Mouse (Mus musculus): ENCODE measurements around the gene Il4i1. TPM values are rescaled to one million over a fixed set of nuclear protein-coding genes. Genes with fewer than 3 reads are reported as not detected.

Gene Il4i1
- polyA plus RNA-seq, 1 experiment from 2014 or later: 1.7 TPM

DNA sequence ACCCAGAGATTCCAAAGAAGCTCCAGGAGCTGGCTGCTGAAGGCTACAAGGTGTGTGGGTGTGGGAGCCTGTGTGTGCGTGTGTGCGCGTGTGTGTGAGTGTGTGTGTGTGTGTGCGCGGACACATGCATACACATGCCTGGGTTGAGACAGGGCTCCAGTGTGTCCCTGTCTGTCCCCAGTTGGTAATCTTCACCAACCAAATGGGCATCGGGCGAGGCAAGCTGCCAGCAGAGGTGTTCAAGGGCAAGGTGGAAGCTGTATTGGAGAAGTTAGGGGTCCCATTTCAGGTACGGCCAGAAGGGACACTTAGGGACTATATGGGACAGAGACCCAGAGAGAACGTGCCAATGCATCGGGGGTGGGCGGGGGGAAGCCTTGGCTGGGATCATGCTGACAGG is 43.7 kb downstream of the Il4i1 start:
- H3K4me2 ChIP-seq: no peak overlapping the region
- H3K27me3 ChIP-seq: no peaks in the 10 kb centered on the region
- H3K36me3 ChIP-seq: peaks cover 41% of the 10 kb centered on the region
- H3K9ac ChIP-seq: no peak overlapping the region
- H3K9me3 ChIP-seq: no peaks in the 10 kb centered on the region
- WGBS: 89% methylated on average over 11 of the region's 11 CpGs
- no peak overlapping the region for H3K4me3 ChIP-seq
- H3K4me1 ChIP-seq: peaks cover 36% of the 10 kb centered on the region
- no peak overlapping the region for H3K27ac ChIP-seq
- no peak for ATAC-seq (ENCODE audit: insufficient number of reproducible peaks, insufficient read depth, low FRiP score, low TSS enrichment, low read depth)

DNA sequence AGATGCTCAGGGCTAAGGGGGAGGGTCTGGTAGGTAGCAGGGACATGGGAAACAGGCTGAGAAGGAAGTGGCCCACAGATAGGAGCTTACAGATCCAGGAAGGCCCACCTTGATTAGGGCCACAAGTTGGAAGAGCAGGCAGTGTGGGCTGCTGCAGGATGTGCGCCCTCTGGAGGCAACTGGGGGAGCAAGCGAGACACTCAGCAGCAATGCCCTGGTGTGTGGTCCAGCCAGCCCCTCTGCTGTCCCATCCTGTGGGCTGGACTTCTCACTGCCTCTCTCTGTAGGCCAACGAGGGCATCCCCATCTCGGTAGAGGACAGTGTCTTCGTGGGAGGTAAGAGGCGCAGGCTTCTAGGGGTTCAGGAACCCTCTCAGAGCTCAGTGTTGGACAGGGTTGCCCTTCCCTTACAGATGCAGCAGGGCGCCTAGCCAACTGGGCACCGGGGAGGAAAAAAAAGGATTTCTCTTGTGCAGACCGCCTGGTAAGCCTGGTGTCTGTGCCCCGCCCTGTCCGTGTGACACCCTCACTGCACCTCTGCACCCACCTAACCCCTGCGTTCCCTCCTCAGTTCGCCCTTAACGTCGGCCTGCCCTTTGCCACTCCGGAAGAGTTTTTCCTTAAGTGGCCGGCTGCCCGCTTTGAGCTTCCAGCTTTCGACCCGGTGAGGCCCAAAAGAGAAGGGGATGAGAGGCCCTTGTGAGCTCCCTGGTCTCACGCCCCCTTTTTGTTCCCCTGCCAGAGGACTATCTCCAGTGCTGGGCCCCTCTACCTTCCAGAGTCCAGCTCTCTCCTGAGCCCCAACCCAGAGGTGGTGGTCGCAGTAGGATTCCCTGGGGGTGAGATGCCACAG is 44.6 kb downstream of the Il4i1 start:
- 0 out of 2 replicates have a peak overlapping the region, but pooled peaks have one; percentile 10 for H3K4me3 ChIP-seq
- no peaks in the 10 kb centered on the region for H3K9me3 ChIP-seq
- H3K9ac ChIP-seq: peak overlapping the region; percentile 49; the same call in 1 of the 2 replicates
- no peaks in the 10 kb centered on the region for H3K27me3 ChIP-seq
- no peak for ATAC-seq (ENCODE audit: insufficient number of reproducible peaks, insufficient read depth, low FRiP score, low TSS enrichment, low read depth)
- peaks cover 40% of the 10 kb centered on the region for H3K4me1 ChIP-seq
- H3K4me2 ChIP-seq: peak overlapping the region; percentile 23; the same call in 1 of the 2 replicates
- WGBS: 63% methylated on average over 22 of the region's 22 CpGs
- H3K36me3 ChIP-seq: peaks cover 50% of the 10 kb centered on the region
- H3K27ac ChIP-seq: peak overlapping the region; percentile 51; the same call in 1 of the 2 replicates

DNA sequence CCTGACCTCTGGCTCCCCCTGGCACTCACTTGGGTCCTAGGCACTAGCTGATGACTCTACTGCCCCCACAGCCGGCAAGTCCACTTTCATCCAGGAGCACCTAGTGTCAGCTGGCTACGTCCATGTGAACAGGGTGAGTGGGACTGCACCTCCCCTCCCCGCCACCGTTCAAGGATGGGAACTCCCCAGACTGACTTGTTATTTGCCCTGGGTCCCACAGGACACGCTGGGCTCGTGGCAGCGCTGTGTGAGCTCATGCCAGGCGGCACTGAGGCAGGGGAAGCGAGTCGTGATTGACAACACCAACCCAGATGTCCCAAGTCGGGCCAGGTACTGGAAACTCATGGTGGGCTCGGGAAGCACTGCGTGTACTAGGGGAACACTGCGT is 45.2 kb downstream of the Il4i1 start:
- Histone ChIP-seq H3K4me1 (peaks cover 40% of the 10 kb centered on the region), H3K9me3 (no peaks in the 10 kb centered on the region), H3K36me3 (peaks cover 56% of the 10 kb centered on the region), H3K27me3 (no peaks in the 10 kb centered on the region), H3K4me2 (no peak overlapping the region), H3K9ac (no peak overlapping the region; the same call in 1 of the 2 replicates), H3K4me3 (no peak overlapping the region), H3K27ac (peak overlapping the region; percentile 51; the same call in 1 of the 2 replicates)
- no peak for ATAC-seq (ENCODE audit: insufficient number of reproducible peaks, insufficient read depth, low FRiP score, low TSS enrichment, low read depth)
- 79% methylated on average over 14 of the region's 14 CpGs for WGBS

DNA sequence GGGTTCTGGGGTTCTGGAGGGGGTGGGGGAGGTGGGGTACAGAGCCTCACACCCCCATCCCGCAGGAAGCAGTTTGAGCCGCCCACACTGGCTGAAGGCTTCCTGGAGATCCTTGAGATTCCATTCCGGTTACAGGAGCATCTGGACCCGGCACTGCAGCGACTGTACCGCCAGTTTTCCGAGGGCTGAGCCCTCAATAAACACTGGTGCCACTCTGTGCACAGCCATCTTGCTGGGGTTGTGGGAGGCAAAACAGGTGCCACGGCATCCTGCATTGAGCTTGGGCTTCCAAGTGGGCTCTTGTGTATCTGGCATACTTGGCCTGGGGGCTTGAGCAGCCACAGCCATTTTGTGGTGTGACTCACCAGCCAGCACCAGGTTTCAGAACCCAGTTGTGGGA is 46.2 kb downstream of the Il4i1 start:
- peaks cover 47% of the 10 kb centered on the region for H3K4me1 ChIP-seq
- no peak overlapping the region for H3K4me3 ChIP-seq
- H3K27ac ChIP-seq: no peak overlapping the region
- WGBS: 83% methylated on average over 8 of the region's 8 CpGs
- no peak overlapping the region for H3K9ac ChIP-seq
- H3K36me3 ChIP-seq: peaks cover 59% of the 10 kb centered on the region
- no peak for ATAC-seq (ENCODE audit: insufficient number of reproducible peaks, insufficient read depth, low FRiP score, low TSS enrichment, low read depth)
- no peaks in the 10 kb centered on the region for H3K27me3 ChIP-seq
- no peaks in the 10 kb centered on the region for H3K9me3 ChIP-seq
- no peak overlapping the region for H3K4me2 ChIP-seq

DNA sequence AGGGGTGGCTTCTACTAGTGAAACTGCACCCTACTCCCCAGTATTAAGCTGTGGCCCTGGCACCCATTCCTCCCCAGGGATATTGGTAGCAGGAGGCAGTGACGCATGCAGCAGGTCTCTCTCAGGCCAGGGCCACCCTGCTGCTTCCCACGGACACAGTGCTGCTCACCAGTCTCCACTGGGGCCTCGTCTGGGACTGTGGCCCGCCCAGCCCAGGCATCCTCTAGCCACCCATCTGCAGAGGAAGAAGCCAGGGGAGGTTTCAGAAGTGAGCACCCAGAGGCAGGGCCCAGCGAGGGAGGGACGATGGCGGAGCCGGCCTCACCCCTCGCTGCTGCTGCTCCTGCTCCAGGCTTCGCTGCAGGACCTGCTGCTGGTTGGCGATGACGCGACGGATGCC is 47.0 kb downstream of the Il4i1 start:
- Histone ChIP-seq H3K4me1 (peaks cover 47% of the 10 kb centered on the region), H3K9ac (no peak overlapping the region), H3K36me3 (peaks cover 59% of the 10 kb centered on the region), H3K4me2 (no peak overlapping the region), H3K4me3 (no peak overlapping the region), H3K27ac (0 out of 2 replicates have a peak overlapping the region, but pooled peaks have one; percentile 11), H3K9me3 (no peaks in the 10 kb centered on the region), H3K27me3 (no peaks in the 10 kb centered on the region)
- no peak for ATAC-seq (ENCODE audit: insufficient number of reproducible peaks, insufficient read depth, low FRiP score, low TSS enrichment, low read depth)
- 88% methylated on average over 14 of the region's 14 CpGs for WGBS

DNA sequence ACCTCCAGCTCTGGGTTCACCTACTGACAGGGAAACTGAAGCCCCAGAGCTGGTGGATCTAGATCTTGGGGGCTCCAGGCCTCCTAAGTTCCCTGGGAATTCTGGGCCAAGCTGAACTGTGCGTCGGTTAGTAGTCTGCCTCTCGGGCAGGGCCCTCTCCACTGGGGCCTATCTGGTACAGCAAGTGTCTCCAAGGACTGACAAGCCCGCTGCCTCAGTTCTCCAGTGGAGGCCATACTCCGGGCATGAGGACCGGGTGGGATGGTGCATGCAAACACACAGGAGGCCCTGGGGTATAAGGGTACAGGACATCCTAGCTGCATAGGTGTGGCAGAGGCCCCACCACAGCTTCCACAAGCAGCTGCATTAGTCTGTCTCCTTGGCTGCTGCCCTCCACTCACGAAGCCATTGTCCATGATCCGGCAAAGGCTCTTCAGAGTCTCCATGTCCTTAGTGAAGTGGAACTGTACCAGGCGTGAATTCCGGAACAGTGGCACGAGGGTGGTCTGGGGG is 47.9 kb downstream of the Il4i1 start:
- H3K4me3 ChIP-seq: no peak overlapping the region
- 86% methylated on average over 11 of the region's 11 CpGs for WGBS
- no peak overlapping the region for H3K9ac ChIP-seq
- no peak overlapping the region for H3K4me2 ChIP-seq
- no peaks in the 10 kb centered on the region for H3K27me3 ChIP-seq
- peaks cover 45% of the 10 kb centered on the region for H3K4me1 ChIP-seq
- no peaks in the 10 kb centered on the region for H3K9me3 ChIP-seq
- H3K27ac ChIP-seq: no peak overlapping the region
- peaks cover 59% of the 10 kb centered on the region for H3K36me3 ChIP-seq
- ATAC-seq (ENCODE audit: insufficient number of reproducible peaks, insufficient read depth, low FRiP score, low TSS enrichment, low read depth): no peak

DNA sequence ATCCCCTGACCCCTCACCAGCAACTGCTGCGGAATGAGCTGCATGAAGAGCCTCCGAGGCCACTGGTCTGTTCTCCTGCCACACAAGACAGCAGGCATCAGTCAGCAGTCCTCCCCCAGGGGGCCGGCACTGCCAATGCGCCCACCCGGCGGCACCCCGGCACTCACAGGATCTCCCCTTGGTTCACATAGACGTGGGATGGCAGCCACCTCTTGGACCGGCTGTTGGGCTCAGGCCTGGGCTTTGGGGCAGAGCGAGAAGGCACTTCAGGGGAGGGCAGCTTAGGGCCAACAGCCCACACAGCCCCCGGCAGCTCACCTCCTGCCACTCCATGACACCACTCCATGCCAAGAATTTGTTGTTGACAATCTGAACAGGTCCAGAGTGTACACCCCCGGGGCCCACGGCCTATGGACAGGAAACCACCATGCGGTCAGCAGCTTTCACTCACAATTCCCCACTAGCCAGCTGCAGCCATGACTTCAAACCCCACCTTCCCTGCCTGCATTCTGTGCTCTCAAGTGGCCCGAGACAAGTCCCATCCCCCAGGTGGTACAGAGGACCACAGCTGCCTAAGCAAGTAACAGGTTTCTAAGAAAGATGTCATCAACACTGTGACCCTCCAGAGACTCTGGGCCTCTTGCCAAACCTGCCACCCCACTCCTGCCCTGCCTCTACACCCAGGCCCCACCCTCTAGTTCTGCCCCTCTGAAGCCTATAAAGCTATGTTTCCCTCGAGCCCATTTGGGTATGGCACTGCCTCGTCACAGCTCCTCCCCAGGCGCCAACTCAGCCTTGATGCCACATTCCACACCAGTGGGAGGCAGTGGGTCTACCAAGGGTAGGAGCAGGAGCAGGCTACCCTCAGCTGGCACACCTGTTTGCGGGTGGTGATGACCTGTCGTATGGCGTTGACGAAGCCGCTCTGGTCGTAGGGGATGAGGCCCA is 48.7 kb downstream of the Il4i1 start:
- Histone ChIP-seq H3K4me1 (peaks cover 45% of the 10 kb centered on the region), H3K27me3 (no peaks in the 10 kb centered on the region), H3K4me2 (no peak overlapping the region), H3K9ac (no peak overlapping the region), H3K36me3 (peaks cover 59% of the 10 kb centered on the region), H3K4me3 (no peak overlapping the region), H3K27ac (peak overlapping the region; percentile 100; the same call in 1 of the 2 replicates), H3K9me3 (no peaks in the 10 kb centered on the region)
- no peak for ATAC-seq (ENCODE audit: insufficient number of reproducible peaks, insufficient read depth, low FRiP score, low TSS enrichment, low read depth)
- 82% methylated on average over 24 of the region's 24 CpGs for WGBS

DNA sequence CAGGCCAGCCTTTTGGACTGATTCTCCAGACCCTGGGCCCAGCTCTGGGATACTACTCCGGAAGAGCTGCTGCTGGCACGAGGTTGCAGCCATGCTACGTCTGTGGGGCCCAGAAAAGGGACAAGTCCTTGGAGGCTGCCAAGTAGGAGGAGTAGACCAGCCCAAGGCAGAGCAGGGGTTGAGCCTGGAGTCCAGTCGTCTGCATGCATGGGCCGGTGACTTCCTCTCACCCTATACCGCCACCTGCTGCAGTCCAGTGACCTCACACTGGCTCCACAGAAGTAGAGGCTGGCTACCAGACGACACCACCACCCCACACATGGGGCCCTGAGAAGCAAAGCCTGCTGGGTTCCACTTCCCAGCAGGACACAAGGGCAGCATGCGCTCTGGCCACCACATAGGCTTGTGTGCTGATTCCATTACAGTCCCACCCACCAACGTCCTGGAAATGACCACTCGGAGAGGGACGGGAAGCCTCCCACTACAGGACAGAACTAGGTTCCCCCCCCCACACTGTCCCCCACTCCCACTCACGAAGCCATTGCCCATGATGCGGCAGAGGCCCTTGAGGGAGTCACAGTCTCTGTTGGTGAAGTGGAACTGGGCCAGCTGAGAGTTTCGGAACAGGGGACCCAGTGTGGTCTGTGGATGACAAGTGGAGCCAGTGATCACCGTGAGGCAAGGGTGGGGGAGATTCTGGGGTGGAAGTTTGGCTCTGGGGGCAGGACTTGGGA is 50.3 kb downstream of the Il4i1 start:
- no peaks in the 10 kb centered on the region for H3K27me3 ChIP-seq
- no peak for ATAC-seq (ENCODE audit: insufficient number of reproducible peaks, insufficient read depth, low FRiP score, low TSS enrichment, low read depth)
- peak overlapping the region; percentile 64 for H3K9ac ChIP-seq
- peak overlapping the region; percentile 100; the same call in 1 of the 2 replicates for H3K27ac ChIP-seq
- H3K4me2 ChIP-seq: peak overlapping the region; percentile 94
- H3K4me3 ChIP-seq: peak overlapping the region; percentile 92
- no peaks in the 10 kb centered on the region for H3K9me3 ChIP-seq
- H3K4me1 ChIP-seq: peaks cover 43% of the 10 kb centered on the region
- peaks cover 52% of the 10 kb centered on the region for H3K36me3 ChIP-seq
- 57% methylated on average over 15 of the region's 15 CpGs for WGBS

DNA sequence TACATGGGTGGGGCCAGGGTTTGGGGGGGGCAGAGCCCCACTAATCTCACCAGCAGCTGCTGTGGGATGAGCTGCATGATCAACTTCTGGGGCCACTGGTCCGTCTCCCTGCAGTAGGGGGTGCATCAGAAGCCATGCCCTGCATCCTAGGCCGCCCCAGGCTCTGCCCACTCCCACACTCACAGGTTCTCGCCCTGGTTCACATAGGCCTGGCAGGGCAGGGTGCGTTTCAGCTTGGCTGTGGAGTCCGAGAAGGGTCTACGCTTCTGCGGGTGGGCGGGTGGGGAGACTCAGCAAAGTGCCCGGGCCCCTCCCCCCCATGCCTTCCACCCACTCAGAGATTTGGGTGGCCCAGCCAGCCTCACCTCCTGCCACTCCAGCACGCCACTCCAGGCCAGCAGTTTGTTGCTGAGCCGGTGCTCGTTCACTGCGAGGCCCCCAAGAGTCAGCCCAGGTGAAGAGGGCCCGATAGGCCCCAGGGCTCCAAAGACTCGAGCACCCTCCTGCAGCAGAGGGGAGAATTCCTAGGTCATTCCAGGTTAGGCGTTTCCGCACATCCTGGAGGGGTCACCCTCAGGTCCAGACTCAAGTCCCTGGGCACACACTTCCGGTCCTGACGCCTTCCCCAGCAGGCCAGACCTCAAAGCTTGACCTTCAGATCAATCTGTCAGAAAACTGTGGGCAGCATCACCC is 51.0 kb downstream of the Il4i1 start:
- Histone ChIP-seq H3K4me1 (peaks cover 43% of the 10 kb centered on the region), H3K36me3 (peaks cover 45% of the 10 kb centered on the region), H3K9ac (peak overlapping the region; percentile 100), H3K27me3 (no peaks in the 10 kb centered on the region), H3K4me2 (peak overlapping the region; percentile 94), H3K4me3 (peak overlapping the region; percentile 92), H3K27ac (peak overlapping the region; percentile 100; the same call in 1 of the 2 replicates), H3K9me3 (no peaks in the 10 kb centered on the region)
- WGBS: 67% methylated on average over 19 of the region's 19 CpGs
- ATAC-seq (ENCODE audit: insufficient number of reproducible peaks, insufficient read depth, low FRiP score, low TSS enrichment, low read depth): no peak

DNA sequence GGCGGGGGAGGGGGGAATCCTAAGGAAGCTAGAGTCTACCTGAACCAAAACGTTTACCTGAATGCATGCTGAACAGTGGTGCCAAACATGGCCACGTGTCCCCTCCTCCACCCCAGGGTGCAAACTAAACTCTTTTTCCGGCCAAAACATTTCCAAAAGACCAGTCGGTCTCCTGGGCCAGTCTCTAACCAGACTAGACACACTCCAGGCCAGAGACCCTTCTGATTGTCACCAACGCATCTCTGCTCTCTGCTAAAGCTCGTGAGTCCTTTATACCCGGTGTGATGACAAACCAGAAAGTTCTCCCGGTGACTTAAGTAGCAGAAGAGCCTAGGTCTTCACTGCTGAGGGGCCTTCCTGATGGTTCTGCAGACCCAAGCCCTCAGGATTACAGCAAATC is 51.6 kb downstream of the Il4i1 start:
- peak overlapping the region; percentile 92 for H3K4me3 ChIP-seq
- no peak for ATAC-seq (ENCODE audit: insufficient number of reproducible peaks, insufficient read depth, low FRiP score, low TSS enrichment, low read depth)
- no peaks in the 10 kb centered on the region for H3K9me3 ChIP-seq
- peak overlapping the region; percentile 100 for H3K9ac ChIP-seq
- peak overlapping the region; percentile 100 for H3K27ac ChIP-seq
- H3K4me1 ChIP-seq: peaks cover 43% of the 10 kb centered on the region
- peak overlapping the region; percentile 94 for H3K4me2 ChIP-seq
- H3K36me3 ChIP-seq: peaks cover 39% of the 10 kb centered on the region
- H3K27me3 ChIP-seq: no peaks in the 10 kb centered on the region
- WGBS: 43% methylated on average over 9 of the region's 9 CpGs

Data from embryonic facial prominence, embryonic 13.5 days (tissue).